Mouse (Mus musculus): ENCODE measurements at regions not wholly inside any gene's neighbourhood (a gene's known extent, or its start where the extent isn't known, plus 50 kb on each side); places are given as distances from the start of the nearest gene placed in this dataset.
A peak's percentile ranks its signal among the peaks of the same experiment; 100 is the strongest.

- DNase-seq = peak; percentile 12
Observed at GRCm38 (mm10) chr1:85339821-85340220, 69.5 kb upstream of the C130026I21Rik start.
